Mouse (Mus musculus) kidney, embryonic 16.5 days (tissue): ENCODE results near the gene Jdp2. TPM values are rescaled to one million over a fixed set of nuclear protein-coding genes. Genes with fewer than 3 reads are reported as not detected.
"Not testable (repeated sequence)": the region's sequence is repeated elsewhere in the genome, so short reads cannot be mapped to it uniquely, and the experiment has no call there.

ENCODE experiments used
- ATAC-seq: fragments of 200-750 bp; cut with Nextera tagmentation; 2 replicates; pipeline ENCODE4 v1.8.0; 2017; ENCODE audit warnings: moderate TSS enrichment; ENCODE audit not compliant: low FRiP score, low TSS enrichment
- H3K27ac ChIP-seq: fragments of 300-500 bp; sonication (generic); 2 replicates; pipeline ENCODE4 v1.5.1; 2014; ENCODE audit warnings: low read length
- H3K27me3 ChIP-seq: fragments of 300-500 bp; sonication (generic); 2 replicates; pipeline ENCODE4 v1.6.1; 2014; ENCODE audit warnings: low read length, control low read depth, mixed read lengths; ENCODE audit not compliant: insufficient read depth
- H3K36me3 ChIP-seq: fragments of 300-500 bp; sonication (generic); 2 replicates; pipeline ENCODE4 v1.6.1; 2014; ENCODE audit warnings: low read length, control low read depth, mixed read lengths; ENCODE audit not compliant: insufficient read depth
- H3K4me1 ChIP-seq: fragments of 300-500 bp; sonication (generic); 2 replicates; pipeline ENCODE4 v1.6.1; 2014; ENCODE audit warnings: low read length, control low read depth, mixed read lengths; ENCODE audit not compliant: insufficient read depth
- H3K4me2 ChIP-seq: fragments of 300-500 bp; sonication (generic); replicated peaks from 2 replicates; pipeline ENCODE4 v1.6.1; 2014; ENCODE audit warnings: low read depth, low read length
- H3K4me3 ChIP-seq: fragments of 300-500 bp; sonication (generic); 2 replicates; pipeline ENCODE4 v1.5.1; 2014; ENCODE audit warnings: mild to moderate bottlenecking, low read length
- H3K9ac ChIP-seq: fragments of 300-500 bp; sonication (generic); replicated peaks from 2 replicates; pipeline ENCODE4 v1.6.1; 2014; ENCODE audit warnings: low read length
- H3K9me3 ChIP-seq: fragments of 300-500 bp; sonication (generic); 2 replicates; pipeline ENCODE4 v1.6.1; 2016; ENCODE audit warnings: low read length, control low read depth
- WGBS: fragments of 180-500 bp; shearing (Covaris S2); extraction: QIAGEN DNeasy Blood & Tissue Kit; methylation state at CpG from one replicate; pipeline ENCODE4 v1.1.7; 2014; 5-methylcytosine and 5-hydroxymethylcytosine counted together
- polyA plus RNA-seq: library from polyadenylated mRNA; unstranded; fragments of >200 nt; fragmentation: Nextera tagmentation; extraction: Ambion mirVana; gene quantifications from 2 replicates; pipeline ENCODE4 v1.2.1, GENCODE M21; 2015

The Jdp2 gene
- polyA plus RNA-seq, 1 experiment from 2014 or later, result 0.32 TPM

GRCm38 (mm10) chr12:85643735-85644134 is 44.9 kb downstream of the Jdp2 start:
- no peak overlapping the region for H3K4me2 ChIP-seq
- 68% methylated on average over 5 of the region's 5 CpGs for WGBS
- H3K27me3 ChIP-seq, result no peaks in the 10 kb centered on the region
- H3K9me3 ChIP-seq, result no peaks in the 10 kb centered on the region
- 0 out of 2 replicates have a peak, but pooled peaks cover 6% of the 10 kb centered on the region for H3K4me1 ChIP-seq
- no peak overlapping the region for H3K4me3 ChIP-seq
- H3K27ac ChIP-seq, result no peak overlapping the region
- no peaks in the 10 kb centered on the region; the same call in 1 of the 2 replicates for H3K36me3 ChIP-seq
- ATAC-seq, result no peak
- no peak overlapping the region for H3K9ac ChIP-seq

DNA sequence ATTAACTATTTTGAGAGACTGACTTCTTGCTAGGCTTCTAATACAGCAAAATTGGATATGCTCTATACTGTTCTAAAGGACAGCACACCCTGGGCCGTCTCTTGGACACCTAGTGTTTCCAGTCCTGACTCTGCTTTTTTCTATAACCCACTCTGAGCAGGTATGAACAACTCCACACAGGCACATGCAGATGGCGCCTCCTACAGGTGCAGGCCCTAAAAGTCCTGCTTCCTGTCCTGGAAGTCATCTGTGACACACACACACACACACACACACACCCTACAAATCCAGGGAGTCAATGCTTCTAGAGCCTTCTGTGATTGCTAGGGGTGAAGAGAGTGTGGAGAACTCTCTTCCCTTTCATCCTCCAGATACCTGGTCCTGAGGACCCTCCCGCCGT is 46.8 kb downstream of the Jdp2 start:
- Histone ChIP-seq H3K27me3 (no peaks in the 10 kb centered on the region), H3K4me3 (no peak overlapping the region), H3K36me3 (no peaks in the 10 kb centered on the region), H3K27ac (no peak overlapping the region), H3K9ac (no peak overlapping the region), H3K4me1 (0 out of 2 replicates have a peak, but pooled peaks cover 3% of the 10 kb centered on the region), H3K9me3 (no peaks in the 10 kb centered on the region), H3K4me2 (no peak overlapping the region)
- WGBS, result 93% methylated on average over 4 of the region's 4 CpGs
- no peak for ATAC-seq

DNA sequence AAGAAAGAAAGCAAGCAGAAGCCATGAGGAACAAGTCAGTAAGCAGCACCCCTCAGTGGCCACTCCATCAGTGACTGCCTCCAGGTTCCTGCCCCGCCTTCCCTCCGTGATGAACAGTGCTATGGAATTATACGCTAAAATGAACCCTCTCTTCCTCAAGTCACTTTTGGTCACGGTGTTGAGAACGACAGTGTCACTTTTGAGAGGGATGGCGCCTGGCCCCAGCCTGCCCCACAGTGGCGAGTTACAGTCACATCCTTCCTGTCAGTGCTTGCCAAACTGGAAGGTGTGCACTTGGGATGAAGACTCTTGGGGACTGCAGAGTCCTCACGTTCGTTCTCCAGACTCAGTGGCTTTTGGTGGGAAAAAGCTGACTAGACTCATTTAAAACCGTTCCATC is 48.5 kb downstream of the Jdp2 start:
- ATAC-seq, result no peak
- H3K27me3 ChIP-seq, result no peaks in the 10 kb centered on the region
- no peak overlapping the region for H3K4me2 ChIP-seq
- H3K9me3 ChIP-seq, result no peaks in the 10 kb centered on the region
- no peak overlapping the region for H3K27ac ChIP-seq
- WGBS, result 45% methylated on average over 10 of the region's 10 CpGs
- no peaks in the 10 kb centered on the region for H3K4me1 ChIP-seq
- no peak overlapping the region for H3K9ac ChIP-seq
- no peaks in the 10 kb centered on the region for H3K36me3 ChIP-seq
- H3K4me3 ChIP-seq, result no peak overlapping the region

- WGBS, result 94% methylated on average over 1 of the region's 1 CpGs
- no peak overlapping the region for H3K27ac ChIP-seq
- no peaks in the 10 kb centered on the region for H3K4me1 ChIP-seq
- H3K27me3 ChIP-seq, result no peaks in the 10 kb centered on the region
- H3K36me3 ChIP-seq, result no peaks in the 10 kb centered on the region
- H3K9ac ChIP-seq, result no peak overlapping the region
- no peak for ATAC-seq
- H3K4me3 ChIP-seq, result no peak overlapping the region
- H3K9me3 ChIP-seq, result no peaks in the 10 kb centered on the region
- H3K4me2 ChIP-seq, result no peak overlapping the region
These were observed 49.1 kb downstream of the Jdp2 start for GRCm38 (mm10) chr12:85647955-85648354.

- Histone ChIP-seq H3K36me3 (no peaks in the 10 kb centered on the region), H3K9me3 (no peaks in the 10 kb centered on the region), H3K4me2 (no peak overlapping the region), H3K9ac (no peak overlapping the region), H3K27me3 (no peaks in the 10 kb centered on the region), H3K27ac (no peak overlapping the region), H3K4me1 (no peaks in the 10 kb centered on the region), H3K4me3 (no peak overlapping the region)
- no peak for ATAC-seq
- WGBS, result 79% methylated on average over 2 of the region's 2 CpGs
These were observed 60.5 kb downstream of the Jdp2 start for GRCm38 (mm10) chr12:85659319-85659718.

DNA sequence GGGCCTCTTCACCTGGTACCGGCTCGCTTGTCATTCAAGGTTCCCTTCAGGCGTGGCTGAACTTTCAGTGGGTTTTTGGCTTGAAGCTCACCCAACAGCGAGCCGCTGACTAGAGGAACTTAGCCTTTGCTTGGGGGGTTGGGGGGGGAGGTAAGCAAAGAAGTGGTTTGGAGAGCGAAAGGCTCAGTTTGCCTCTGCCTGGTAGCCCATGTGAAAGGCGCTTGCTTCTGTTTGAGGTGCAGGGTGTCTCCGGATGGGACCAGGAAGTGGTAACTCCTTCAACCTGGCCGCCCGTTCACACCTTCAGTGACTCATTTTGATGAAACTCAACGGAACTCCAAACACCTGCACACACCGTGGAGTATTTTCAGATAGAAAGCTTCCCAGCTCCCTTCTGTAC is 62.0 kb downstream of the Jdp2 start:
- Histone ChIP-seq H3K4me3 (no peak overlapping the region), H3K4me1 (no peaks in the 10 kb centered on the region), H3K4me2 (no peak overlapping the region), H3K36me3 (no peaks in the 10 kb centered on the region), H3K27me3 (no peaks in the 10 kb centered on the region), H3K27ac (no peak overlapping the region), H3K9ac (no peak overlapping the region), H3K9me3 (no peaks in the 10 kb centered on the region)
- ATAC-seq, result no peak
- WGBS, result 88% methylated on average over 12 of the region's 12 CpGs

- ATAC-seq, H3K9ac ChIP-seq, H3K36me3 ChIP-seq, H3K27ac ChIP-seq, H3K9me3 ChIP-seq, H3K27me3 ChIP-seq, H3K4me2 ChIP-seq, H3K4me1 ChIP-seq, H3K4me3 ChIP-seq: not testable (repeated sequence)
- 88% methylated on average over 8 of the region's 8 CpGs for WGBS
These were observed 63.4 kb downstream of the Jdp2 start for GRCm38 (mm10) chr12:85662232-85662631.

DNA sequence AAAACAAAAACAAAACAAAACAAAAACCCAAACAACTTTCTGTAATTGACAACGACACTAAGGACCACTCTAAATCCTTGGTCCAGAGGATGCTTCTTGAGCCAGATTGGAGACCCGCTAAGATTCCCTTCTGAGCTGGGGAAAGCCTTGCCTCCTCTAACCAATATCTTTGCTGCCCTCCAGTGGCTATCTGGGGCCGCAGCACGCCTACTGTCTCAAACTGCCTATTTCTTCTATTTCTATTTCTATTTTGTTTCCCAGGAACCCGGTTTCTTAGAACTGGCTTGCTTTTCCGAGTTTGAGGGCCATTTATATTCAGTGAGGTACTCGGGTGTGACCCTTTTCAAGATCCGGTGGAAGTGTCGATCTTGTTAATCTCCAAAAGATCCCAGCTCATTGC is 64.1 kb downstream of the Jdp2 start:
- Histone ChIP-seq H3K4me3 (no peak overlapping the region), H3K27me3 (no peaks in the 10 kb centered on the region), H3K4me1 (no peaks in the 10 kb centered on the region), H3K9me3 (no peaks in the 10 kb centered on the region), H3K9ac (no peak overlapping the region), H3K36me3 (no peaks in the 10 kb centered on the region), H3K27ac (no peak overlapping the region), H3K4me2 (no peak overlapping the region)
- no peak for ATAC-seq
- WGBS, result 11% methylated on average over 9 of the region's 9 CpGs

- H3K36me3 ChIP-seq, result no peaks in the 10 kb centered on the region
- H3K27ac ChIP-seq, result no peak overlapping the region
- H3K27me3 ChIP-seq, result no peaks in the 10 kb centered on the region
- WGBS, result 77% methylated on average over 8 of the region's 8 CpGs
- H3K4me3 ChIP-seq, result no peak overlapping the region
- H3K9me3 ChIP-seq, result no peaks in the 10 kb centered on the region
- no peak overlapping the region for H3K4me2 ChIP-seq
- ATAC-seq, result no peak
- no peak overlapping the region for H3K9ac ChIP-seq
- 0 out of 2 replicates have a peak, but pooled peaks cover 4% of the 10 kb centered on the region for H3K4me1 ChIP-seq
These were observed 67.3 kb downstream of the Jdp2 start for GRCm38 (mm10) chr12:85666112-85666511.

DNA sequence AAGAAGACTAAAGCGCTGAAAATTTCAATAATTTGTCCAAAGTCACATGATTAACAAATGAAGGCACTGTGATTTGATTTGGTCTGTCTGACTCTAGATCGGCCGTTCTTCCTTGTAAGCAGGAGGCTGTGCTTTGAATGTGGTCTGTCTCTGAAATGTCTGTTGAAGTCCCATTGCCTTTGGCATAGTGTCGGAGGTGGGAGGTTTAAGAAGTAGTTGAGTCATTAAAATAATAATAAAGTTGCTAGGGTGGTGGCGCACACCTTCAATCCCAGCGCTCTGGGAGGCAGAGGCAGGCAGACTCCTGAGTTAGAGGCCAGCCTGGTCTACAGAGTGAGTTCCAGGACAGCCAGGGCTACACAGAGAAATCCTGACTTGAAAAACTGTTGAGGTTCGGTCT is 68.2 kb downstream of the Jdp2 start:
- WGBS, result 89% methylated on average over 7 of the region's 7 CpGs
- H3K4me2 ChIP-seq, result no peak overlapping the region
- H3K36me3 ChIP-seq, result no peaks in the 10 kb centered on the region
- H3K9ac ChIP-seq, result no peak overlapping the region
- H3K9me3 ChIP-seq, result no peaks in the 10 kb centered on the region
- no peak for ATAC-seq
- no peak overlapping the region for H3K27ac ChIP-seq
- 0 out of 2 replicates have a peak, but pooled peaks cover 4% of the 10 kb centered on the region for H3K4me1 ChIP-seq
- no peak overlapping the region for H3K4me3 ChIP-seq
- H3K27me3 ChIP-seq, result no peaks in the 10 kb centered on the region
